Mouse (Mus musculus): Measurements from ENCODE around the gene Gm7324. TPM values are rescaled to one million over a fixed set of nuclear protein-coding genes. Genes with fewer than 3 reads are reported as not detected.
"Not testable (repeated sequence)": the region's sequence is repeated elsewhere in the genome, so short reads cannot be mapped to it uniquely, and the experiment has no call there.

The Gm7324 gene
- total RNA-seq (2021): 1 to 10 TPM in 1 of 2 experiments, under 1 TPM in 1; 0.51 to 1.2 TPM
- long read RNA-seq, experiment 1: 0 reads
- long read RNA-seq, experiment 2, partial matches to known transcripts: 0 of 1 reads
- long read RNA-seq, experiment 2, other reads (novel, unspliced or antisense): 0 of 1 reads

GRCm38 (mm10) chr14:43697621-43698020, at the start of gene Gm7324:
Gene Gm7324 (plus strand): TSS chr14:43697828.
- DNase-seq; H3K27ac ChIP-seq; H3K4me3 ChIP-seq; intact Hi-C loops (cut with DNase I): not testable (repeated sequence)

DNA sequence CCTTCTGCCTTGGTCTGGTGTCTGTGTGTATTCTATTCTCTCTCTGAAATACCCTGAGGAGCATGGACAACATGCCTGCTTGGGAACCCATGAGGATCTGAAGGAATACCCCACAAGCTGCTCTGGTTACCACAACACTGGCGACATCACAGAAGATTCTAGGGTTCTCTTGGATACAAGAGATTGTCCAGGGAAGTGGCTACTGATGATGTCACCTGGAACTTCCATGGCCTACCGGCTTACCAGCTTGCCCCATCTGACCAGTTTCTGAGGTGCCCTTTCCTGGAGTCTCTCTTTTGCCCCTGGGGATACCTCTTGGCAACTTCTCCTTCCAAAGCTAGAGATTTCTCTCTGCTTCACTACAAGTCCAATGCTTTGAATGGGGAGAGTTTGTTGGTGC, 20.5 kb upstream of the Gm7324 start, which contains the start of gene Gm8165:
Gene Gm8165, minus strand, starts transcription at position 101 of the 400 bp plus-strand sequence.
- intact Hi-C loops (cut with DNase I); H3K4me3 ChIP-seq; DNase-seq; H3K27ac ChIP-seq: not testable (repeated sequence)

DNA sequence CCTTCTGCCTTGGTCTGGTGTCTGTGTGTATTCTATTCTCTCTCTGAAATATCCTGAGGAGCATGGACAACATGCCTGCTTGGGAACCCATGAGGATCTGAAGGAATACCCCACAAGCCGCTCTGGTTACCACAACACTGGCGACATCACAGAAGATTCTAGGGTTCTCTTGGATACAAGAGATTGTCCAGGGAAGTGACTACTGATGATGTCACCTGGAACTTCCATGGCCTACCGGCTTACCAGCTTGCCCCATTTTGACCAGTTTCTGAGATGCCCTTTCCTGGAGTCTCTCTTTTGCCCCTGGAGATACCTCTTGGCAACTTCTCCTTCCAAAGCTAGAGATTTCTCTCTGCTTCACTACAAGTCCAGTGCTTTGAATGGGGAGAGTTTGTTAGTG, 29.8 kb downstream of the Gm7324 start, which contains the start of gene Gm16506:
Gene Gm16506, minus strand, starts transcription at position 101 of the 400 bp plus-strand sequence.
- H3K4me3 ChIP-seq; DNase-seq; intact Hi-C loops (cut with DNase I); H3K27ac ChIP-seq: not testable (repeated sequence)

- H3K4me3 ChIP-seq; intact Hi-C loops (cut with DNase I); H3K27ac ChIP-seq; DNase-seq: not testable (repeated sequence)
Measured at GRCm38 (mm10) chr14:43747566-43747965, 49.9 kb downstream of the Gm7324 start, which contains the start of gene Gm6526. Gene Gm6526 (plus strand): TSS chr14:43747866.

Other genes with a start within 250 kb of the Gm7324 start
- gene Gm5799, start 154.3 kb upstream of the Gm7324 start, total RNA-seq (2021): not detected
- not detected for gene Gm17654, start 118.7 kb upstream of the Gm7324 start, total RNA-seq (2021)
- gene Gm10375, start 89.8 kb upstream of the Gm7324 start, total RNA-seq (2021): not detected
- not detected for gene Gm8165, start 20.6 kb upstream of the Gm7324 start, total RNA-seq (2021)
- not detected for gene Gm16506, start 29.7 kb downstream of the Gm7324 start, total RNA-seq (2021)
- not detected for gene Gm6526, start 50.0 kb downstream of the Gm7324 start, total RNA-seq (2021)
- not detected for gene Gm8180, start 86.9 kb downstream of the Gm7324 start, total RNA-seq (2021)
- not detected for gene Ear1, start 177.7 kb downstream of the Gm7324 start, total RNA-seq (2021)
- gene Ear10, start 225.7 kb downstream of the Gm7324 start, total RNA-seq (2021): not detected
- under 1 TPM in 1 of 2 experiments, not detected in 1; 0.18 TPM for gene Gm8113, start 227.6 kb downstream of the Gm7324 start, total RNA-seq (2021)